Mouse (Mus musculus): ENCODE measurements around the gene Ppm1a. TPM values are rescaled to one million over a fixed set of nuclear protein-coding genes. Genes with fewer than 3 reads are reported as not detected.

The Ppm1a gene
- polyA plus RNA-seq, 1 experiment, result 216 TPM

DNA sequence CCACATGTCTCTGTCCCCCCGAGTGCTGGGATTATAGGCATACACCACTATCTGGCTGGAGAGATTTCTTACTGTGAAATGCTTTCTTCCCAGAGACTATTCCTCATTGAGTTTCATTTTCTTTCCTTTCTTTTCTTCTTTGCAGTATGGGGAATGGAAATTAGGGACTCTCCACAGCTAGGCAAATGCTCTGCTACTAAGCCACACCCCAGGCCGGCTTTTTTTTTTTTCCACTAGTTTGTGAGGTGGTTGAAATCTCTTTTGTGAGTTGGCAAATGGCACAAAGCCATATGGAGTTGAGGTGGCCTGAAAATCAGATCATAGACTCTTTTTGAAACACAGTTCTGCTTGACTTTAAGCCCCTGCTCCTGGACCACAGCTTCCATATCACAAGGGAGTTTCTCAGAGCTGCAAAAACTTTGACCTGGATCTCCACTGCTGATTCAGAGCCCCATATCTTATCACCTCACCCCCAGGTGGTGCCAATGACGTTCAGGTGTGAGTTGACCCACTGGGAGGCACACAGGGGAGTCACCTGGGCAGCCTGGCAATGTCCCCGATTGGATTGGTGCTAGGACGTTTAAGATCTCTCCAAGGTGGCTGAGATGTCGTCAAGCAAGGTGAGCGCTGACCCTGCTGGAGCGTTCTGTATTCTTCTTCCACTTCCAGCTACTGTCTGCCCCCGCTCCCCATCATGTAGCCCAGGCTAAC lies 71.7 kb downstream of the Ppm1a start:
- H3K27ac ChIP-seq (replicated peaks; ENCODE audit: low read depth, low read length), result no peak overlapping the region
- 0 out of 2 replicates have a peak, but pooled peaks cover 2% of the 10 kb centered on the region for H3K4me1 ChIP-seq (ENCODE audit: control insufficient read depth, insufficient read depth, insufficient read length, low read length)
- H3K4me3 ChIP-seq (ENCODE audit: insufficient read depth, low read depth, low read length), result no peak overlapping the region

DNA sequence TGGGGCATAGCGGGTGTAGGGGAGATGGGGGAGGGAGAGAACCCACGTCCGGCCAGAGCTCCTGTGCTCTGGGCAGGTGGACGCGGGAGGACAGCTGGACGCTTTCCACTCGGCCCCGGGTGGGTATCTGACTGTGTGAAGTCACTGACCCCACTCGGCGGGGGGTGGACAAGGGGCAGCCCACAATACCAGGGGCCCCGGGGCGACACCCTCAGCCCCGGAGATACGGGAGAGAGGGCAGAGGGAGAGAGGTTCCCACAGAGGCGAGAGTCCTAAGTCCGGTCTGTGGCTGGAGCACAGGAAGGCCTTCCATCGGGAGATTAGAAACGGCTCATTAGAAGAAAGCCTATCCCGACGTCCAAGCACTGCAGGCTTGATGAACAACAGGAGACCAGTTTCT lies 72.5 kb downstream of the Ppm1a start:
- H3K4me1 ChIP-seq (ENCODE audit: control insufficient read depth, insufficient read depth, insufficient read length, low read length), result 0 out of 2 replicates have a peak, but pooled peaks cover 2% of the 10 kb centered on the region

DNA sequence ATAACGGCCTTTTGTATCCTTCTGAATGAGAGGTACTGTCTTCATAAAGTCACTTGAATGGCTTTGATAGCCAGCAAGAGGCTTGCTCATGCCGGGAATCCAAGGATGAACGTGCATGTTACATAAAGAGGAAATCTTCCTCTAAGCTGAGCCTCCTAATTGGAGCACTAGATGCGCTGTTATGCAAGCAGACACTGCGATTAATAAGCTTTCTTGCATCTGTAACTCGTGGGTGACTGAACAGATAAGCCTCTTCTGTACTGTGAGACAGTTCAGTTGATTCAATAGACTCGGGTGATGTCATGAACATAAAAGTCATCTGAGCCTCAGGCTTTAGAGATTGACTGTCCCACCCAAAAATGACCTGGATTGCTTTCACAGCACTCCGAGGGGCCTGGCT lies 73.1 kb downstream of the Ppm1a start:
- H3K4me3 ChIP-seq (ENCODE audit: insufficient read depth, low read depth, low read length), result no peak overlapping the region
- 0 out of 2 replicates have a peak, but pooled peaks cover 2% of the 10 kb centered on the region for H3K4me1 ChIP-seq (ENCODE audit: control insufficient read depth, insufficient read depth, insufficient read length, low read length)
- no peak overlapping the region for H3K27ac ChIP-seq (replicated peaks; ENCODE audit: low read depth, low read length)

More for the DNA sequence above, 72.5 kb downstream of the Ppm1a start:
- Histone ChIP-seq H3K4me3 (ENCODE audit: insufficient read depth, low read depth, low read length) (no peak overlapping the region), H3K27ac (replicated peaks; ENCODE audit: low read depth, low read length) (no peak overlapping the region)

DNA sequence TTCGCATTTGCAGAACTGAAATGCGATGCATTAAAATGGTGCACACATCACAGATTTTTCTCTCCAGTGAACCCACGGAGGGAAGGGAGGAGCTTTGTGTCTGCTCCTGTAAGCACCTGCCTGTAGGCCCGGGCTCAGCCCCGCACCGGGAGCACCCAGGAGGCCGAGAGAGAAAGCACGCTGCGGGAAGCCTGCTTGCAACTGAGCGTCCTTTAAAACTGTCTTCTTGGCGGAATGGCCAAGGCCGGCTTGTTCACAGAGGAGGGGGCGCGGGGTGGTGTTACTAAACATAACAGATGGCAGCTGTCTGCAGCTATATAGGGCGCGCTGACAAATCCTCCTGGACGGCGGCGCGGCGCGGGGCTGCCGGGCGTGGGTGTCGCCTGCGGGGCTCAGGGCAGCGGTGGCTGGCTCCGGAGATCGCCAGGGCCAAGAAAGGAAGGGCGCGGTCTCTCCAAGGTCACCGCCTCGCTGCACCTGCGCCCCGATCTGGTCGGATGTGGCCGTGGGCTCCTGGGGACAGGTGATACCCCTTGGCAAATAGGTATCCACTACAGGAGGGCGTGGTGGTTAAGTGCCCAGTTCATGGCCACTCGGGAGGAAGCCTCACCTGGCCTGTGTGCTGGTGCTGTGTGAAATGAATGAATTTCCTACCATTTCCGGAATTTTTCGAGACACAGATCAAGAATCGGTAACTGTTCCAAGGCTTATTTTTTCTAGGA lies 74.6 kb downstream of the Ppm1a start:
- Histone ChIP-seq H3K4me3 (ENCODE audit: insufficient read depth, low read depth, low read length) (peak overlapping the region; percentile 47), H3K4me1 (ENCODE audit: control insufficient read depth, insufficient read depth, insufficient read length, low read length) (0 out of 2 replicates have a peak, but pooled peaks cover 2% of the 10 kb centered on the region), H3K27ac (replicated peaks; ENCODE audit: low read depth, low read length) (no peak overlapping the region)

DNA sequence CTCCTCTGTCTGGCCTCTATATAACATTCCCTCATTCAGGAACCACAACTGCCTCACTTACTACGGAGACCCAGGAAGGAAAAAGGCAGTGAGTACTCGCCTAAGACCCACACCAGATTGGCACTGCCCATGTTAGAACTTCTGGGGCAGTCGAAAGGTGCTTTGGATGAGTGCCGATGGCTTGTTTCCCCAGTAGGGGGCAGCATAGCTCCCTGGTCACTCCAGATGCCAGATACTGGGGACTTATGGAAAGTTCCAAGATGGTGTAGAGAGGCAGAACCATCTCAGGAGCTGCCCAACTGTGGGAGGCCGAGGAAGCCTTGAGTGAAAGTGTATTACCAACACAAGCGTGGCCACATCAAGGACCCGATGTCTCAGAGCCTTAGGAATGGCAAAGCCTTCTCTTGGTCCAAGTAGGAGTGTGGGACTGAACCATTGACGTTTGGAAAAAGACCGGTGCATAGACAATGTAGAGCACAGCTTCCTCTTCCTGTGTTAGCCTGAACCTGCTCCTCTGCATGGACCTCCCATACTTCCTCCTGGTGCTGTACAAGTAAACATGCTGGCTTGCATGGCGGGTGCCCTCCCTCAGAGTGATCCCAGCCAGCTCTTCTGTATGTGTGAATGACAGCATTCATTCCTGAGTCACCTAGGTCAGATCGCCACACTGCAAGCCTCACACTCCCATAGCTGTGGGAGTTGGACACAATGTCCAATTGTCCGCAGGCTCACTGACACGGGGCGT lies 77.7 kb downstream of the Ppm1a start:
- no peak overlapping the region for H3K4me3 ChIP-seq (ENCODE audit: insufficient read depth, low read depth, low read length)
- no peak overlapping the region for H3K27ac ChIP-seq (replicated peaks; ENCODE audit: low read depth, low read length)
- H3K4me1 ChIP-seq (ENCODE audit: control insufficient read depth, insufficient read depth, insufficient read length, low read length), result 0 out of 2 replicates have a peak, but pooled peaks cover 2% of the 10 kb centered on the region

DNA sequence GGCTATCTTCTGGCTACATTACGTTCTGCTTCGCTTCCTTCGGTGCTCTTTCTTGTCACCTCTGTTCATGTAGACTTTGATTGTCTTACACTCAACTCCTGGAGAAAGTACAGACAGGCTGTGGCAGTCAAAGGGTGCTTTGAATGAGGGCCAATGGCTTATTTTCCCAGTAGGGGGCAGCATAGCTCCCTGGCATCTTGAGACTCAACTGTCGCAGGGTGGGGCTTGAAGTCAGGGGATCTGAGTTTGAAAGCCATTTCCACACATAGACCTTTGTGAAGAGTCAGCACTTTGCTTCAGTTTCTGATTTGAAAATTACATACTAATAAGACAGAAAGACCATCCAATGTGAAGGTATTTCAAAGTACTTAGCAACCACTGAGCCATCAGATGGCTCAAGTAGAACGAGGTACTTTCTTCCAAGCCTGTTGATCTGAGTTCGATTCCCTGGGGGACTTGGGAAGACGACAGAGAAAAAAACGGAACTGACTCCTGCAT lies 78.3 kb downstream of the Ppm1a start:
- Histone ChIP-seq H3K4me1 (ENCODE audit: control insufficient read depth, insufficient read depth, insufficient read length, low read length) (0 out of 2 replicates have a peak, but pooled peaks cover 2% of the 10 kb centered on the region), H3K27ac (replicated peaks; ENCODE audit: low read depth, low read length) (no peak overlapping the region), H3K4me3 (ENCODE audit: insufficient read depth, low read depth, low read length) (no peak overlapping the region)

DNA sequence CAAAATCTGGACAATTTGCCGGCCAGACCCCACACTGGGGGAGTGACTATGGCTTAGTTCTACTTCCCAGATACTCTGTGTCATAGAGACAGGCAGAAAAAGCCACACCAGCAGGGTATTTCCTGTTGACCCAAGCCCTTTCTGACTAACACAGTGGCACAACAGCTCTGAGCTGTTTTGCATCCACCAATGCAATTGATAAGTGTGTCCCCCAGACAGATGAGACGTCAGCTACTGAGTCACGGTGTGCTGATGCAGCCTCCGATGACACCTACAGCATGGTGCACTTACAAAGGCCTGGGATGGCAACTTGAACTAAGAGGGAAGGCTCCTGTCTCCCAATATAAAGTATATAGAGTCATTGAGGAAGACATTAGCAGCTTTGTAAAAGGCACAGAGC lies 80.0 kb downstream of the Ppm1a start:
- Histone ChIP-seq H3K4me1 (ENCODE audit: control insufficient read depth, insufficient read depth, insufficient read length, low read length) (no peaks in the 10 kb centered on the region), H3K27ac (replicated peaks; ENCODE audit: low read depth, low read length) (no peak overlapping the region), H3K4me3 (ENCODE audit: insufficient read depth, low read depth, low read length) (no peak overlapping the region)

DNA sequence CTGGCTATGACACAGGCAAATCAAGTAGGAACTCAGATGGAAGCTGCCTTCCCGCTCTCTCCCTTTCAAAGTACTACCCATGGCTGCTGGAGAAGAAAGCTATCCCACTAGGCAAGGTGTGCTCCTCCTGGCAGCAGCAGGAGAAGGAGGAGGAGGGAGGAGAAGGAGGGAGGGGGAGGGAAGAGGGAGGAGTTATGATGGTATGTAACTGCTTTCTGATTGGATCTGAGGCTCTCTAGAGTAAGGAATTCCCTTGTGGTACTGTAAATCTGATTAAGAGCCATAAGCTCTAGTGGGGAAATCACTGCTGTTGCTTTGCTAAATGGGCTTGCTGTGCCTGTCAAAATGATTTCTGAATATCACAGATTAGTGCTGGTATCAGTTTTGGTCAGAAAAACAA lies 84.2 kb downstream of the Ppm1a start:
- H3K27ac ChIP-seq (replicated peaks; ENCODE audit: low read depth, low read length), result no peak overlapping the region
- no peak overlapping the region for H3K4me3 ChIP-seq (ENCODE audit: insufficient read depth, low read depth, low read length)

DNA sequence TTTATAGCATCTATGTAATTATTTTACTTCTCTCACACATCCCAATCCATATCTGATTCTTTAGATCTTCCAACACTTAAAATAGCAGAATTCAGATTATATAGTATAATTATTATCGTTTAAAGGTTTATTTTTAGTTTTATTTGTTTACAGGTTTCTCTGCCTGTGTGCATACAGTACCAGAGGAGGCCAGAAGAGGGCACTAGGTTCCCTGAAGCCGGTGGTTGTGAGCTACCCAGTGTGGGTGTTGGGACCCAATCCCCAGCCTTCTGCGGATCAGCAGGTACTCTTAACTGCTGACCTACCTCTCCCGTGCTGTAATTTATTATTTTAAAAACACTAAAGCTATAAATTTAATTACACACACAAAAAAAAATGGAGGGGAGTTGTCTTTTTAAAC lies 85.9 kb downstream of the Ppm1a start:
- H3K27ac ChIP-seq (replicated peaks; ENCODE audit: low read depth, low read length), result no peak overlapping the region
- H3K4me3 ChIP-seq (ENCODE audit: insufficient read depth, low read depth, low read length), result no peak overlapping the region
- H3K4me1 ChIP-seq (ENCODE audit: control insufficient read depth, insufficient read depth, insufficient read length, low read length), result no peaks in the 10 kb centered on the region

More for the DNA sequence above, 84.2 kb downstream of the Ppm1a start:
- H3K4me1 ChIP-seq (ENCODE audit: control insufficient read depth, insufficient read depth, insufficient read length, low read length), result no peaks in the 10 kb centered on the region

DNA sequence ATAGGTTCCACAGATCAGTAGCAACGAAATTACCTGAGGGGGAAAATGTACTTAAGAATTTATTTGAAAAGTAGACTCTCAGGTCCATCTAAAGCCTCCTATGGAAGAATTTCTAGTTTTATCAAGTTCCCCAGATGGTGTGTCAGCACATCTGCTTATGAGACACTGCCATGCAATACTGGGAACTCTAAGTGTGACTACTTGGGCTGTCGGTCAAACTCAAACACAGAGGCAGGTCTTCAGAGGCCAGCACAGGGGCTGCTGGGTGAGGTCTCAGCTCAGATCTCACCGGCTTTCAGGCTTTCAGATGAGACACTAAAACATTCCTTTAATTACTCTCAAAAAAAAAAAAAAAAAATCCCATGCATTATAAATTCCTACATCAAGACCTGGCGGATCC lies 86.3 kb downstream of the Ppm1a start:
- H3K4me3 ChIP-seq (ENCODE audit: insufficient read depth, low read depth, low read length), result no peak overlapping the region
- no peak overlapping the region for H3K27ac ChIP-seq (replicated peaks; ENCODE audit: low read depth, low read length)
- no peaks in the 10 kb centered on the region for H3K4me1 ChIP-seq (ENCODE audit: control insufficient read depth, insufficient read depth, insufficient read length, low read length)

DNA sequence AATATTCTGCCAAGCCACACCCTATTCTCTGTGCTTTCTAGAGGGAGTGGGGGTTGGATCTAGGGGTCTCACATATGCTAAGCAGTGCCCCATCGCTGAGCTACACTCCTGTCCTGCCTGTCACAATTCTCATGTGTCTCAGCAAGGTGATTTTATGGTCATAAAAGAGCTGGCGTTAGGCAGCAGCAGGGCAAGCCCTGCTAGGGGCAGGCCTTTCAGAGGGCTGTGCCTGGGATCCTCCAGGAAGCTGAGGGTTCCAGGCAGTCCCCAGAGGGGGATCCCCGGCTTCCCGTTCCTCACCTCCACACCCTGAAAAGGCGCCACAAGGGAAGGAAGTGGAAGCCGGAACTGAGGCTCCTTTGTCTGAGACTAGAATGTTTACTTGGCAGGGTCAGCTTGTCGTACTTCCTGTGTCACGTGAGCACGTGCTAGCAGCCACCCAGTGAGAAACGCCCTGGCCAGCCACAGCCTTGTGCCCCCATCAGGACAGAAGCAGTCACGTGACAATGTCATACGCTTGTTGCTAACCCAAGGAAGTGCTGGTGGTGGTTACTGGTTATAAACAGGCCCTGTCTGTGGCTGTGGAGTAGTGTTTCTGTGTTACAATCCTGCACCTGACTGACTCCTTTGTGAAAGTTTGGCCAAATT lies 86.8 kb downstream of the Ppm1a start:
- Histone ChIP-seq H3K4me1 (ENCODE audit: control insufficient read depth, insufficient read depth, insufficient read length, low read length) (no peaks in the 10 kb centered on the region), H3K4me3 (ENCODE audit: insufficient read depth, low read depth, low read length) (peak overlapping the region; percentile 21), H3K27ac (replicated peaks; ENCODE audit: low read depth, low read length) (no peak overlapping the region)

DNA sequence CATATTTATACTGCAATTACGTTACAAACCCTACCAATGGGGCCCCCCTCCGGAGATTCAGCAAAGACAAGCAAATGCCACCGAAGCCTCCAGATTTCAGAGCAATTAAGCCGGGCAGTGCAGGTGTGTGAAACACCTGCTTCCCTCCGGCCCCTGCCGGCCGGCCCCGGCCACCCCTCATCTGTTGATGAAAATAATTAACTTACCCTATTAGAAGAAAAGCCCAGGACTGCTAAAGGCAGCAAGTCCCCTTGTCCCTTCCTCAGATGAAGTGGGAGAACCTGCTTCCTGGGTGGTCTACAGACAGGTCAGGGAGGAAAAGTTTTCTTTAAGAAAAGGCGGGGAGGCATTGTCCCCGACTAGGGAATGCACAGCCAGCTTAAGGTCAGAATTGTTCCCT lies 88.7 kb downstream of the Ppm1a start:
- H3K4me1 ChIP-seq (ENCODE audit: control insufficient read depth, insufficient read depth, insufficient read length, low read length), result no peaks in the 10 kb centered on the region
- no peak overlapping the region for H3K27ac ChIP-seq (replicated peaks; ENCODE audit: low read depth, low read length)
- H3K4me3 ChIP-seq (ENCODE audit: insufficient read depth, low read depth, low read length), result no peak overlapping the region

DNA sequence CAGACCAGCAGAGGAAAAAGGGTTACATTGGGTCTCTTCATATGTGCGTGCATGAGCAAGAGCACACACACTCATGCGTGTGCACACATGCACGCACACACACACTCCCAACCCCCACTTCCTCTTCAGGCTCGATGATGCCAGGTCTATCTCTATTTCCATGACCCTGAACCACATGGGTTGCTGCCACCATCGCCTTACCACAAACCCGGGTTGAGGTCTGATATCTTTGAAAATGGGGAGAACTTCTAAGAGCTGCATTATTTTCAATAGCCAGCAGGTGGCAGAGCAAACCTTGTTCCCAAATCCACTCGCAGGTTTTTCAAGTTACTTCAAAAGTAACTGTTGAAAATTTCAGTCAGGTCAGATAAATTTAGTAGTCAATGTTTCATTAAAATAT lies 90.5 kb downstream of the Ppm1a start:
- Histone ChIP-seq H3K27ac (replicated peaks; ENCODE audit: low read depth, low read length) (no peak overlapping the region), H3K4me3 (ENCODE audit: insufficient read depth, low read depth, low read length) (no peak overlapping the region), H3K4me1 (ENCODE audit: control insufficient read depth, insufficient read depth, insufficient read length, low read length) (no peaks in the 10 kb centered on the region)
